Mouse (Mus musculus): ENCODE measurements around the gene Slc39a12. TPM values are rescaled to one million over a fixed set of nuclear protein-coding genes. Genes with fewer than 3 reads are reported as not detected.

Slc39a12 gene
- total RNA-seq, 2 experiments from 2014 or later, result 28.1 to 31.1 TPM

Other genes with a start within 250 kb of the Slc39a12 start
- gene Tmem236, start 213.8 kb upstream of the Slc39a12 start, total RNA-seq (2021), result under 1 TPM; 0.09 to 0.20 TPM
- 1 to 10 TPM; 7.1 to 7.5 TPM for gene Mrc1, start 158.9 kb upstream of the Slc39a12 start, total RNA-seq (2021)
- 10 to 100 TPM; 54.6 to 59.3 TPM for gene Cacnb2, start 214.8 kb downstream of the Slc39a12 start, total RNA-seq (2021)